Mouse (Mus musculus) hindbrain, embryonic 16.5 days (tissue): ENCODE measurements around the gene Zfhx2. TPM values are rescaled to one million over a fixed set of nuclear protein-coding genes. Genes with fewer than 3 reads are reported as not detected.

Experiments used
- ATAC-seq: fragments of 200-750 bp; cut with Nextera tagmentation; 2 replicates; pipeline ENCODE4 v1.8.0; 2017; ENCODE audit warnings: moderate TSS enrichment, moderate library complexity
- H3K27ac ChIP-seq: fragments of 300-500 bp; sonication (generic); 2 replicates; pipeline ENCODE4 v1.5.1; 2014; ENCODE audit warnings: low read depth, mild to moderate bottlenecking, control low read depth, low read length, moderate library complexity
- H3K27me3 ChIP-seq: fragments of 300-500 bp; sonication (generic); replicated peaks from 2 replicates; pipeline ENCODE4 v1.6.1; 2014; ENCODE audit warnings: low read length; ENCODE audit not compliant: control insufficient read depth, insufficient read depth
- H3K36me3 ChIP-seq: fragments of 300-500 bp; sonication (generic); 2 replicates; pipeline ENCODE4 v1.6.1; 2014; ENCODE audit warnings: mild to moderate bottlenecking, low read length, moderate library complexity, mixed read lengths; ENCODE audit not compliant: control insufficient read depth, insufficient read depth
- H3K4me1 ChIP-seq: fragments of 300-500 bp; sonication (generic); 2 replicates; pipeline ENCODE4 v1.6.1; 2014; ENCODE audit warnings: low read depth, low read length; ENCODE audit not compliant: control insufficient read depth, insufficient read depth
- H3K4me2 ChIP-seq: fragments of 300-500 bp; sonication (generic); 2 replicates; pipeline ENCODE4 v1.6.1; 2014; ENCODE audit warnings: mild to moderate bottlenecking, low read length, control low read depth, moderate library complexity
- H3K4me3 ChIP-seq: fragments of 300-500 bp; sonication (generic); 2 replicates; pipeline ENCODE4 v1.5.1; 2014; ENCODE audit warnings: mild to moderate bottlenecking, low read length, control low read depth, moderate library complexity
- H3K9ac ChIP-seq: fragments of 300-500 bp; sonication (generic); 2 replicates; pipeline ENCODE4 v1.6.1; 2014; ENCODE audit warnings: low read depth, mild to moderate bottlenecking, control low read depth, low read length, moderate library complexity
- H3K9me3 ChIP-seq: fragments of 300-500 bp; sonication (generic); 2 replicates; pipeline ENCODE4 v1.6.1; 2014; ENCODE audit warnings: mild to moderate bottlenecking, low read length, moderate library complexity; ENCODE audit not compliant: control insufficient read depth
- WGBS: fragments of 180-500 bp; shearing (Covaris S2); extraction: QIAGEN DNeasy Blood & Tissue Kit; methylation state at CpG from one replicate; pipeline ENCODE4 v1.1.7; 2014; 5-methylcytosine and 5-hydroxymethylcytosine counted together
- polyA plus RNA-seq: library from polyadenylated mRNA; unstranded; fragments of >200 nt; fragmentation: Nextera tagmentation; extraction: Ambion mirVana; gene quantifications from 2 replicates; pipeline ENCODE4 v1.2.1, GENCODE M21; 2015

Zfhx2 gene
- polyA plus RNA-seq, 1 experiment from 2014 or later, result 18.4 TPM

- ATAC-seq, result no peak
- Histone ChIP-seq H3K27ac (no peak overlapping the region; the same call in 1 of the 2 replicates), H3K9ac (peak overlapping the region; percentile 36; the same call in 1 of the 2 replicates), H3K4me1 (peaks cover 23% of the 10 kb centered on the region), H3K9me3 (no peaks in the 10 kb centered on the region), H3K4me2 (no peak overlapping the region), H3K27me3 (no peaks in the 10 kb centered on the region), H3K36me3 (no peaks in the 10 kb centered on the region), H3K4me3 (no peak overlapping the region)
- 60% methylated on average over 4 of the region's 4 CpGs for WGBS
Observed at GRCm38 (mm10) chr14:55098067-55098466, 5.9 kb upstream of the Zfhx2 start.

DNA sequence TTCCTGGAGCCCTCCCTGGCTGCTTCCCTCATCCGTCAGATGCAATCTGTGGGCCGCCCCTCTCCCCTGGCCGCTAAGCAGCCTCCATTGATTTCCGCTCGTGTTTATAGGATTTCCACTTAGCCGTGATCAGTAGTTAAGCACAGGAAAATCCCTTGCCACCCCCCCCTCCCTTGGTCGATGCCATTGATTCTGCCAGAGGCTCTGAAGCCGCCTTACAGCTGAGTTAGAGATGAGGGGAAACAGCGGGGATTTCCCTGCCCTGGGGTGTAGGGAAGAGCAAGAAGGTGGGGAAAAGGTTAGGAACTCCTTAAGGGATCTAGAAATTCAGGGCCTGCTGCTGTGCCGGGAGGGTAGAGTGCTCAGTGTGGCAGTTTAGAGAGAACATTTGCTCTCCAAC, 5.5 kb upstream of the Zfhx2 start:
- peak overlapping the region; percentile 36; the same call in 1 of the 2 replicates for H3K9ac ChIP-seq
- peaks cover 23% of the 10 kb centered on the region for H3K4me1 ChIP-seq
- peak overlapping the region; percentile 2 for H3K27ac ChIP-seq
- ATAC-seq, result no peak
- WGBS, result 65% methylated on average over 10 of the region's 10 CpGs
- no peaks in the 10 kb centered on the region for H3K9me3 ChIP-seq
- no peaks in the 10 kb centered on the region for H3K36me3 ChIP-seq
- H3K27me3 ChIP-seq, result no peaks in the 10 kb centered on the region
- no peak overlapping the region for H3K4me3 ChIP-seq
- no peak overlapping the region for H3K4me2 ChIP-seq

GRCm38 (mm10) chr14:55096573-55097087, 4.5 kb upstream of the Zfhx2 start:
- ATAC-seq, result no peak
- H3K4me1 ChIP-seq, result peaks cover 23% of the 10 kb centered on the region
- H3K9ac ChIP-seq, result peak overlapping the region; percentile 50
- H3K4me2 ChIP-seq, result peak overlapping the region; percentile 26; the same call in 1 of the 2 replicates
- H3K27ac ChIP-seq, result 0 out of 2 replicates have a peak overlapping the region, but pooled peaks have one; percentile 27
- H3K27me3 ChIP-seq, result no peaks in the 10 kb centered on the region
- no peak overlapping the region for H3K4me3 ChIP-seq
- WGBS, result 46% methylated on average over 9 of the region's 9 CpGs
- H3K36me3 ChIP-seq, result no peaks in the 10 kb centered on the region
- H3K9me3 ChIP-seq, result no peaks in the 10 kb centered on the region

DNA sequence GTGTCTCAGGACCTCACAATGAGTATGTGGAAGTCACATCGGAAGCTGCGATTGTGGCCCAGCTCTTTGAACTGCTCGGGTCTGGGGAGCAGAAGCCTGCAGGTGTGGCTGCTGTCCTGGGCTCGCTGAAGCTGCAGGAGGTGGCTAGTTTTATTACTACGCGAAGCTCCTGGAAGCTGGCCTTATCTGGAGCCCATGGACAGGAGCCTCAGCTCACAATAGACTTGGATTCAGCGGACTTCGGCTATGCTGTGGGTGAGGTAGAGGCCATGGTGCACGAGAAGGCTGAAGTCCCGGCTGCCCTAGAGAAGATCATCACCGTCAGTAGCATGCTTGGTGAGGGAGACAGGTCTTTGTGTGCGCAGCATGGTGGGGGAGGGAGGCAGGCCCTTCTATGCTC, 3.5 kb upstream of the Zfhx2 start:
- peak overlapping the region; percentile 64 for H3K9ac ChIP-seq
- H3K4me1 ChIP-seq, result peaks cover 26% of the 10 kb centered on the region
- 68% methylated on average over 12 of the region's 12 CpGs for whole genome bisulfite sequencing
- H3K27ac ChIP-seq, result no peak overlapping the region
- H3K4me2 ChIP-seq, result peak overlapping the region; percentile 65
- no peak for ATAC-seq
- H3K27me3 ChIP-seq, result no peaks in the 10 kb centered on the region
- H3K9me3 ChIP-seq, result no peaks in the 10 kb centered on the region
- H3K36me3 ChIP-seq, result no peaks in the 10 kb centered on the region
- H3K4me3 ChIP-seq, result peak overlapping the region; percentile 44; the same call in 1 of the 2 replicates

GRCm38 (mm10) chr14:55095263-55095662, 3.1 kb upstream of the Zfhx2 start:
- H3K27me3 ChIP-seq, result no peaks in the 10 kb centered on the region
- H3K4me1 ChIP-seq, result peaks cover 31% of the 10 kb centered on the region
- H3K4me2 ChIP-seq, result peak overlapping the region; percentile 65
- H3K36me3 ChIP-seq, result no peaks in the 10 kb centered on the region
- no peaks in the 10 kb centered on the region for H3K9me3 ChIP-seq
- 0 out of 2 replicates have a peak, but pooled peaks have one; percentile 0 for ATAC-seq
- WGBS, result 62% methylated on average over 9 of the region's 9 CpGs
- peak overlapping the region; percentile 44 for H3K4me3 ChIP-seq
- peak overlapping the region; percentile 79 for H3K27ac ChIP-seq
- peak overlapping the region; percentile 64 for H3K9ac ChIP-seq

- Histone ChIP-seq H3K4me1 (peaks cover 35% of the 10 kb centered on the region), H3K36me3 (no peaks in the 10 kb centered on the region), H3K27me3 (no peaks in the 10 kb centered on the region), H3K27ac (peak within 1 kb of the TSS; percentile 79), H3K4me3 (peak within 1 kb of the TSS; percentile 44), H3K4me2 (peak within 1 kb of the TSS; percentile 65), H3K9ac (peak within 1 kb of the TSS; percentile 64), H3K9me3 (no peaks in the 10 kb centered on the region)
- peak; percentile 43 for ATAC-seq
- 2% methylated on average over 30 of the region's 30 CpGs for WGBS
Observed at GRCm38 (mm10) chr14:55094704-55095231, 2.6 kb upstream of the Zfhx2 start, which contains the start of gene Thtpa. Gene Thtpa, plus strand, starts transcription at chr14:55094784.

GRCm38 (mm10) chr14:55093927-55094326, 1.8 kb upstream of the Zfhx2 start:
- Histone ChIP-seq H3K9me3 (no peaks in the 10 kb centered on the region), H3K4me2 (no peak overlapping the region; the same call in 1 of the 2 replicates), H3K27ac (no peak overlapping the region), H3K4me1 (peaks cover 44% of the 10 kb centered on the region), H3K9ac (no peak overlapping the region), H3K4me3 (no peak overlapping the region), H3K36me3 (no peaks in the 10 kb centered on the region), H3K27me3 (no peaks in the 10 kb centered on the region)
- ATAC-seq, result no peak
- WGBS, result 41% methylated on average over 6 of the region's 6 CpGs

- Histone ChIP-seq H3K4me1 (peaks cover 43% of the 10 kb centered on the region), H3K27ac (peak overlapping the region; percentile 95), H3K9me3 (no peaks in the 10 kb centered on the region), H3K36me3 (no peaks in the 10 kb centered on the region), H3K4me3 (peak overlapping the region; percentile 72), H3K27me3 (no peaks in the 10 kb centered on the region), H3K4me2 (peak overlapping the region; percentile 72), H3K9ac (peak overlapping the region; percentile 91)
- WGBS, result 3% methylated on average over 34 of the region's 34 CpGs
- peak; percentile 15 for ATAC-seq
Observed at GRCm38 (mm10) chr14:55091209-55091865, 787 bp downstream of the Zfhx2 start.

GRCm38 (mm10) chr14:55089199-55089947, 2.8 kb downstream of the Zfhx2 start:
- no peaks in the 10 kb centered on the region for H3K9me3 ChIP-seq
- peak overlapping the region; percentile 72 for H3K4me3 ChIP-seq
- ATAC-seq, result no peak
- peaks cover 35% of the 10 kb centered on the region for H3K4me1 ChIP-seq
- H3K27me3 ChIP-seq, result no peaks in the 10 kb centered on the region
- H3K4me2 ChIP-seq, result peak overlapping the region; percentile 72
- no peaks in the 10 kb centered on the region for H3K36me3 ChIP-seq
- peak overlapping the region; percentile 91 for H3K9ac ChIP-seq
- H3K27ac ChIP-seq, result no peak overlapping the region
- WGBS, result 46% methylated on average over 13 of the region's 13 CpGs
